Mouse (Mus musculus): ENCODE results near the gene Paf1.

Gene Paf1

DNA sequence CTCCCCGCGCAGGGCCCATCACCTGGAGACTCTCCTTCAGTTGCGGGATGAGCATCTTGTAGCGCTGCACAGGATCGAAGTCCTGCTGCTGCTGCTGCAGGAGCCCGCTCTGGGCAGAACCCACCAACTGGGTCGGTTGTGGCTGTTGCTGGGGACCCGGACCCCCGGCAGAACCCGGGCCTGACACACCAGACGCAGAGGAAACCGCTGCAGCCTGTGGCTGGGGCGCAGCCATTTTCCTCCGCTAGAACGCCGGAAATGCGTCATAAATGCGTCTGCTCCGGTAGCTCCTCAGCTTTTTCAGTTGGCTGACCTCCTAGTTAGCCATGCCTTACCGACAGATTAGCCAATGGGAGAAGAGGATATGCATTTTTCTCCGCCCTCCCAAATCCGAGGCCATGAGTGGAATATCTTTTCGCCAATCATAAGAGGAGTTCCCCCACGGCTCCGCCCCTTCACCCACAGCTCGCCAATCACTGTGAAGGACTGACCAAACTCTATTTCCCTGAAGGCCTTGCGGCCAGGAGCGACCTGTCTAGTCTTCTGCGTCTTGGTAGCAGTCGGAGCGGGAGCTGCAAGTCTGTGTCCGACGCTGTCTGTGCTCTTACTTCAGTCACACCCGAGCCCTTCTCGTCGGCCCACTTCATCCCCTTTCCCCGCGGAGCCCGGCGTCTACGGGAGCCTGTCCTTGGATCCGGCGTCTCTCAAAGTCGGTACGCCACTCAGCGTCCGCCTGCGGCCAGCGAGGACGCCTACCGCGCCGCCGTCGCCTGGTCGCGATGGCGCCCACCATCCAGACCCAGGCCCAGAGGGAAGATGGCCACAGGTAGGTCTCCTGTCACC lies at the start of gene Paf1, which contains the start of gene Med29:
Paf1 (plus strand) TSS at position 523 of the 843 bp plus-strand sequence.
Med29 (minus strand) TSS at position 280 of the 843 bp plus-strand sequence.
- DNase-seq (ENCODE audit: low spot score in 2 of 2), result peak; percentile 98

DNA sequence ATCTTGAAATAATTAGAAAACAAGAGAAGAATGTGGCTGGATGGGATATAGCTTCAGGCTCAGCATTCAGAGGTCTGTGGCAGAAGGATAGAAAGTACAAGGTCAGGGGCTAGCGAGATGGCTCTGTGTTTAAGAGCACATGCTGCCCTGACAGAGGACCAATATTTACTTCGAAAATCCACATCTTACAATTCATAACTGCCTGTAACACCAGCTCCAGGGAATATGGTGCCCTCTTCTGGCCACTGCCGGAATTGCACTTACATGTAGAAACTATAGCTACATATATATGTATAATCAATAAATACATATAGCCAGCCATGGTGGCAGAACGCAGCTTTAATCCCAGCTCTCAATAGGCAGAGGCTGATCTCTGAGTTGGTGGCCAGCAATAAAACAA lies 48.1 kb upstream of the Paf1 start:
- peak; percentile 71 to 72 for DNase-seq (ENCODE audit: low spot score in 2 of 2)

DNA sequence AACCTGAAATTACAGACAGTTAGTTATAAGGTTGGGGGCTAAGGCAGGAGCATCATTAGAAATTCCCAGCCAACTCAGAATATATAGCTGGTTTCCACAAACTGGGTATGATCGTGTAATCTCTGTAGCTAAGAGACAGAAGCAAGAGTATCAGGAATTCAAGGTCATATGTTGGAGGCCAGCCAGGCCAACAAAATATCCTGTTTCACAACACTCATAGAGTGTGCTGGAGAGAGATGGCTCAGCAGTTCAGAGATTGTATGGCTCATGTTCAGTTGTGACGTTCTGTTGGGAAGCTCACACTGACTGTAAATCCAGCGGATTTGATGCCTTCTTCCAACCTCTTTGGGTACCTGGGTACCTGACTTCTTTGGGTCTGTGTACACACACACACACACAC lies 45.0 kb upstream of the Paf1 start:
- DNase-seq (ENCODE audit: low spot score in 2 of 2), result no peak

DNA sequence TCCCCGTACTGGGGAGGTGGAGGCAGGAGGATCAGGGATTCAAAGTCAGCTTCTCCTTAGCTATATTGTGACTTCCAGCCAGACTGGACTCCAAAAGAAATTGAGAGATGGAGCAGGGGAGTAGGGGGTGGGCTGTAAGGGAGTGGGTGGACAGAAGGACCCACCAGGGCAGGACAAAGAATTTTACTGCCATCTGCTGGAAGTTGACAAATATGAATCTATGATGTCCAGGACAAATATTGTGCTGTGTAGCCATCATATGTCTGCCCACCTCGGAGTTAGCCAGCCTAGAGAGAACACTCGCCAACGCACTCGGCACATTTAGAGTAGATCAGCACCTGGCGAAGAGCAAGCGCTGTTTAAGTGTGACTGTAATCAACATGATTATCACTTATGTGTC lies 44.1 kb upstream of the Paf1 start:
- DNase-seq (ENCODE audit: low spot score in 2 of 2), result no peak

DNA sequence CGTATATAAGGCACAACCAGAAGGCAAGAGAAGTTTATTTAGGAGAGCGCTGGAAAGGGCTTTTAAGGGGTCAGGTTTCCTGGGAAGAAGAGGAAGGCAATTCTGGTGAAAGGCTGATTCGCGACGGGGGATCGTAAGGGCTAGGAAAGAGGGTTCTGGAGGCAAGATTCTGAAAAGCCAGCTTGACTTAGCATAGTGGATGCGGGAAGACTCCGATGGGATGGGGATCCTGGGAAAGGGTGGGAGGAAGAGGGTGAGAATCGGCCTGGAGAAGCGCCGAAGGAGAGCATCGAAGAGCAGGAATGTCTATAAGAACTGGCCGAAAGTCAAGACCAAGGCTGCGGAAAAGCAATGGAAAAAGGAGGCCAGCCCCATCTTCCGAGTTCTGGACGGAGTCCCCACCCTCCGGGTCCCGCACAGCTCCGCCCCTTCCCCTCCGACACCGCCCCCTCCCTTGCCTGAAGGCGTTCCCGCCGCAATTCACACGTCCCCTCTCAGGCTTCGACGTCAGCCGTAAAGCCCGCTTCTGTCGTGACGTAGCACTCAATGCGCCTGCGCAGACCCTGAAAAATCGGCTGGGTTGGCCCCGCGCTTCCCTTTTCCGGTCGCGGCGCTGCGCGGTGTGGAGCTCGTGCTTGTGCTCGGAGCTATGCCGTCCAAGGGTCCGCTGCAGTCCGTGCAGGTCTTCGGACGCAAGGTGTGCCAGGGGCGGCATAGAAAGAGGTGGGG lies 42.4 kb upstream of the Paf1 start, which contains the start of gene Rps16:
Rps16 (plus strand) TSS at position 498 of the 729 bp plus-strand sequence.
- peak; percentile 97 to 99 for DNase-seq (ENCODE audit: low spot score in 2 of 2)

DNA sequence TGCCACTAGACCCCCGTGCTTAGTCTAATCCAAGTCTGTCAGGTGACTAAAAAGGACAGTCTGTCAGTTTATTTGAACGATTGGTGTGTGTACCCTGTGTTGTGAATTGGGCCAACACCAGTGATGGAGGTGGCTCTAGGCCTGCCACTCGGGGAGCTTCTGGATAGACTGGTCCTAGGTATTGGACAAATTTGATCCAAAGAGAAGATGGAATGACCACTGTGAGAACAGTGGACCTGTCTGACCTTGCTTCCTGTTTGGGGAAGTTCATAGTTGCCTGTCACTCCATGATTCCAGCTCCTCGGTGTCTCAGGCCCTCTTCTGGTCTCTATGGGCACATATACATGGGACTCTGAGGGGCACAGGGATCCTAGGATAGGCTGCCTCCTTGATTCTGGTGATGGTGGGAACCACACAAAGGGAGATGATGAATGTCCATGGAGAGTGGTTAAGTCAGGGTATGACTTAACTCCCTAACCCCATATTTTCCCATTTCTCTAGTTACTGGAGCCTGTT lies 41.0 kb upstream of the Paf1 start:
- no peak for DNase-seq (ENCODE audit: low spot score in 2 of 2)

DNA sequence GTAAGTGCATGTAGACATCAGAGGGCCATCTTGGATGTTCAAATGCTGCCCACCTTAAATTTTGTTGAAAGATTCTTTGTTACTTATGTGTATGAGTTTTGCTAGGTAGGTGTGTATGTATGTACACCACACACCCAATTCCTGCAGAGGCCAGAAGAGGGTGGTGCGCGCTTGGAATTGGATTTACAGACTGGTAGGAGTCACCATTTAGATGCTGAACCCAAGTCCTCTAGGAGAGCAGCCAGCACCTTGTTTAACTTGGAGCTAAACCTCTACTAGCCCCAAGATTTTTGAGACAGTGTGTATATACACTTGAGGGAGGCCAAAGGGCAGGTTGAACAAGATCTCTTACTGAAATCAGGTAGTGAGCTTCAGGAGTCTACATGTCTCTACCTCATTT lies 39.5 kb upstream of the Paf1 start:
- DNase-seq (ENCODE audit: low spot score in 2 of 2), result no peak

DNA sequence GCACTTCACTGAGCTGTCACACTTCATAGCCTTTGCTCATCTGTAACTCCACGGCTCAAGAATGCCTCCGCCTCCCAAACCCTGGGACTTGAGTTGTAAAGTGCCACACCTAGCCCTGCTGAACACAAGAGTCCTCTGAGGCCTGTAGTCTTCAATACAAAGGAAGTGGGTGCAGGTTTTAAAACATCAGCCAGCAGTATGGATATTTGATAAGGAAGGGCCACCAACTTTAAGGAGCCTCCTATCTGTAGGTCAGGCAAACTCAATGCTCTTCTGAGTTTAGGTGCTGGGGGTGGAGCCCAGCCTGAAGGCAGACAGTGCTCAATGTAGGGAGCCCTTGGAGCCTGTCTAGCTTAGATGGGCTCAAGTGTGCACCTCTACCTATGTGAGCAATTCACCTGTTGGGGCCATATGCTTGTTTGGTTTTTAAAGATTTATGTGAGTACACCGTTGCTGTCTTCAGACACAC lies 38.6 kb upstream of the Paf1 start:
- DNase-seq (ENCODE audit: low spot score in 2 of 2), result no peak

DNA sequence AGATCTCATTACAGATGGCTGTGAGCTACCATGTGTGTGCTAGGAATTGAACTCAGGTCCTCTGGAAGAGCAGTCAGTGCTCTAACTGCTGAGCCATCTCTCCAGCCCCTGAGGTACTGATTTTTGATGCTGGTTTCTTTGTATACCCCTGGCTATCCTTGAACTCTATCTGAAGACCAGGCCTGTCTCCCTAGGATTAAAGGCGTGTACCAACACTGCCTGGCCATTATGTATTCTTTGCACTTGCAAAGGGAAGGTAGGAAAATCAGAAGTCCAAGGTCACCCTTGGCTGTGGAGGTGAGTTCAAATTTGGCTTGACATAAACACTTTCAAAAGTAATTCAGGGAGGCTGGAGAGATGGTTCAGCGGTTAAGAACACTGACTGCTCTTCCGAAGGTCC lies 38.2 kb upstream of the Paf1 start:
- DNase-seq (ENCODE audit: low spot score in 2 of 2), result no peak

DNA sequence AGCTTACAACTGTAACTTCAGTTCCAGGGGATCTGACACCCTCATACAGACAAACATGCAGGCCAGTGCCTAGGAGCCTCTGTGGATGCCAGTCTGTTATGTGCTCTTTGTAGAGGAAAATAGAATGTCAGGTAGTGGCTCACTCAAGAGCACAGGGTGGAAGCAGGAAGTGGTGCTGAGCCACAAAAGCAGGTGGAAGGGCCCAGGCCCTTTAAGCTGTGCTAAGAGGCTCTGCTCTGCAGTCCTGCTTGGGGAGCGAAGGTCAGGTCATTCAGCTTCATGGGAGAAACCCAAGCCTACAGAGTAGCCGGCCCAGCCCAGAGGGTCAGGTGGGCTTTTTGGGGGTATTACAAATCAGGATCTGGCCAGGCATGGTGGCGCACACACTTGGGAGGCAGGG lies 37.5 kb upstream of the Paf1 start:
- no peak for DNase-seq (ENCODE audit: low spot score in 2 of 2)

DNA sequence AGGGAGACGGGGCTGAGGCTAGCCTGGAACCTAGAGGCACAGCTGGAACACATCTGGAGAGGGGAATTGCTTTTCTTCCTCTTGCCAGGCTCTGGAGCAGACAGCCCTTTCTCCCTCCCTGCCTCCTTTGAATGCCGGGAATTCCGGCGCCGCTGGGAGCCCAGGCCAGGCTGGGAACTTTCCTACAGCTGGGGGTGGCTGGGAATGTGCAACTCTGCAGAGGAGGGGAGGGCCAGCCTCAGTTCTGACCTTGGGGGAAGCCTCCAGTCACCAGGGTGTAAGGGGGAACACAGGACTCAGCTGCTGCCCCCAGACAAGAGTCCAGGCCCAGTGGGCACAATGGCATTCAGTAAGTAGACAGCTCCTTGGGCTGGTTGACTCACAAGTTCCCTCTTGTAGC lies 35.8 kb upstream of the Paf1 start:
- no peak for DNase-seq (ENCODE audit: low spot score in 2 of 2)

DNA sequence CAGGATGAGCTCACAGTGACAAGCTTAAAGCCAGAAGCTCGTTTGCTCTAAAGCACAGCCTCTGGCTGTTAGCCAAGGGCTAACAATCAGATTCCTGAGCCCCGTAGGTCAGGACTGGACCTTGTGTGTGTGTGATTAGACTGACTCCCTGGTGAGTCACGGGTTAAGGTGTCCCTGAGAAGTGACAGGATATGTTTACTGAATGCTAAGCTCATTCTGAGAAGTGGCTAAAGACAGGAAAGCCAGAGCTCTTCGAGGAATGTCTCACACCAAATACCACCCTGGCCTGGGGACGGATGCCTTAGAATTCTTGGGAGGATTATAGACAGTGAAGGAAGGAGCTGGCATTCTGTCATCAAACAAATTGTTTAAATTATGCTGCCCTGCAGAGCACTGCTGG lies 34.8 kb upstream of the Paf1 start:
- no peak for DNase-seq (ENCODE audit: low spot score in 2 of 2)

DNA sequence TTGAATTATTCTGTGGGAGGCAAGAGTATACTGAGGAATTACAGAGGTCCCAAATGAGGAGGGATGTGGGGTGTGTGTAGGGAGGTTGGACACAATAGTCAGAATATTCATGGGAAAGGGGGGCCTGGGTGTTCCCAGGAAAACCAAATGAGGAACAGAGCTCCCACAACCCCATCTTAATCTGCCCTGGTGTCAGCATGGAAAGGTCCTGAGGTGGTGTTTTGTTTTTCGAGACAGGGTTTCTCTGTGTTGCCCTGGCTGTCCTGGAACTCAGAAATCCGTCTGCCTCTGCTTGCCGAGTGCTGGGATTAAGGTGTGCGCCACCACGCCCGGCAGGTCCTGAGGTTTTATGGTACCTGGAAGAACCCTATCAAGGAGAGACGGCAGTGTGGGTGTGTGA lies 34.3 kb upstream of the Paf1 start:
- DNase-seq (ENCODE audit: low spot score in 2 of 2), result no peak

DNA sequence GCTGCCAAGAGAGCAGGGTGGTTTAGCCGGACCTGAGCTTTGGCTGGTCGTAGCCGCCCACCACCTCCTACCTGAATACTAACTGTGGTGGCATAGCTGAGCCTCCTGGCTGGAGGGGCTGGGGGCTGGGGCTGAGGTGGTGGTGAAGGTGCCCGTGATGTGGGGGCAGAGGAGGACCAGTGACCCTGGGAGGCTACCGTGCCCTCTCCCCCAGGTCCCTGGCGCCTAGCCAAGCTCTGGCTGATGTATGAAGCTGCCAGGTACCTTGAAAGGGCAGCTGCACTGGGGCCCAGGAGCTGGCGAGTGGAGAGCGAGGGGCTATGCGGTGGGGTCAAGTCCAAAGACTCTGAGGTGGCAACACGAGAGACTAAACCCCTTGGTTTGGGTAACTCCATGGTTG lies 32.9 kb upstream of the Paf1 start:
- no peak for DNase-seq (ENCODE audit: low spot score in 2 of 2)

DNA sequence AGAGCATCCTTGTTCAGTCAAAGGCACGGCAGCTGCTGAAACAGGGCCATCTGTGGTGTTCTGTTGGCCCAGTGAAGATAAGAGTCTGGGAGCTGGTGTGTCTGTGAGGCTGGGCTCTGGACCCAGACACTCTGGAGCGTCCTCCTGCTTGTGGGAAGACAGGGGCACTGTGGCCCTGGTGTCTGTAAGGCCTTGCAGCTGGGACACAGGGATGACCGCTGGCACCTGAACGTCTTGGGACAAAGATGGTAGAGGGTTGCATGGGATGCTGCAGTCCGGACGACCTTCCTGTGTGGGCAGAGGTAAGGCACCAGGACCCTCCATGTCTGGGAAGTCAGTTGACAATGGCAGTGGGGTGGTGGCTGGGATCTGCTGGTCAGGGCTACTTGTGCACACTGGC lies 32.5 kb upstream of the Paf1 start:
- no peak for DNase-seq (ENCODE audit: low spot score in 2 of 2)

DNA sequence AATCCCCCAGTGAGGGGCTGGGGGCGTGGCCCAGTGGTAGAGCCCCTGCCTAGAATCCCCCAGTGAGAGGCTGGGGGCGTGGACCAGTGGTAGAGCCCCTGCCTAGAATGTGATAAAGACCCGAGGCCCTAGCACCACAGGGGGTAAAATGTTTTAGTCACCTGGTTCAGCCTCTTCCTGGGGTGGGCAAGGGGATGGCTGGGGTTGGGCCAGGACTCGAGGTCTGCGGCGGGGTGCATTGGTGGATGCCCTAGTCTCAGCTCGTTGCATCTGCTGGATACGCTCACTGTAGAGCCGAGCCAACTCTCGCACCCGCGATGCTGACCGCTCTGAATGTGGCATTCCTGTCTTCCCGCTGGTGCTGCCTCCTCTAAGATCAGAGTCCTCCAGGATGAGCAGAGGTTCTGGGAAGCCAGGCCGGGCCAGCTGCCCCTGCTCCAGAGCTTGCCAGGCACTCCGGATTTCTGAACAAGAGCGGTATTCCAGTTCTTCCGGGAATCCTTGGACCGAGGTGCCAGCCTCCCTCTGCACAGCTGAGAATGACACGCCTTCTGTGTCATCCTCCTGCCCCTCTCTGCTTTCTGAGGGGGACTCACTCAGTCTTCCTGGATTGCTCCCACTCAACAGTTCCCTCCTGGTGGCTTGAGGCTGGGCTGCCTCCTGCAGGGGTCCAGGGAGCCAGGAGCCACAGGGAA lies 31.0 kb upstream of the Paf1 start:
- no peak for DNase-seq (ENCODE audit: low spot score in 2 of 2)

DNA sequence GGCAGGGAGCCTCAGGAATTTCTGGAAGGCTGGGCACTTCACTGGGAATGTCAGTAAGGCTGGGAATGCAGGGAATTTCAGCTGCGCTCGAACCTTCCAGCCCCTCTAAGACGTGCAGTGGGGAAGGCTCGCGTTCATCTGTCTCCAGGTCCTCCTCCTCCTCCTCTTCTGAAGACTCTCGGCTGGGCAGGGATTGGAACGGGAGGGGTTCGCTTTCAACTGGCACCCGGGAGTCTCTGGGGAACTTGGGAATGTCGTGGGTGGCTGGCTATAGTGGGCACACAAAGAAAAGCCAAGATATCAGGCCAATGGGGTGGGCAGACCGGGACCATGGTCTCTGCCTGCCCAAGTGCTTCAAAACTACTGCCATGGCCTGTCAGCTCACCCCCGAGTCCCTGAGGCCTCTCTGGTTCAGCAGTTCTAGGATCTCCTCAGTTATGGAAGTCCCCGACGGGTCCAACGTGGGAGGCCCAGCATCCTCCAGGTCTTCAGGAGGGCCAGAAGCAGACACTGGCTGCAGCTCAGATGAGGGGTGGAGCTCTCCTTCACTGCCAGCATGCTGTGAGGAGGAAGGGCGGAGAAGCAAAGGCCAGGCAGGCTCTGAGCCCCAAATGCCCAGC lies 30.2 kb upstream of the Paf1 start:
- DNase-seq (ENCODE audit: low spot score in 2 of 2), result no peak

DNA sequence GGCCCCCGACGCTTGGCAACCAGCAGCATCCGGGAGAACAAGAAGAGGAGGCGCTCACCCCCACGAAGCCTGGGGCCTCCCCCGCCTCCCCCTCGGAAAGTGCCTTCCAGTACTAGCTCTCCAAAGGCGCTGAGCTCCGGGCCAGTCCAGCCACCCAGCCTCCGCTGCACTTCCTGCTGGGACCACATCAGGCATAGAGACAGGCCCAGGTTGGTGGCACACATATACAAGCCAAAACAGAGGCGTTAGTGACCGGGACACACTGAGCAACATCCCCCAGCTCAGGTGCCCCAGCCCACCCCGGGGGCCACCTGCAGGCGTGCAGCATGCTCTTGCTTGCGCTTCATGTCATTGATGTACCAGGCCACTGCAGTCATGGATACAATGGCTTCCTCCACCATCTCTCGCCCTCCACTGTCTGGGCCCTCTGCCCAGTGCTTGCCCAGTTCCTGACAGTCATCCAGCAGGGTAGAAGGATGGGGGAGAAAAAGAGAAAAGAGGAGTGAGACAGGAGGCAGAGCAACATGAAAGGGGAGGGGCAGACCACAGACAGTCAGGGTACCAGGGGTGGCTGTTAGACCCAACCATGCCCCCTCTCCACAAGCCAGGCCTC lies 25.0 kb upstream of the Paf1 start:
- no peak for DNase-seq (ENCODE audit: low spot score in 2 of 2)

DNA sequence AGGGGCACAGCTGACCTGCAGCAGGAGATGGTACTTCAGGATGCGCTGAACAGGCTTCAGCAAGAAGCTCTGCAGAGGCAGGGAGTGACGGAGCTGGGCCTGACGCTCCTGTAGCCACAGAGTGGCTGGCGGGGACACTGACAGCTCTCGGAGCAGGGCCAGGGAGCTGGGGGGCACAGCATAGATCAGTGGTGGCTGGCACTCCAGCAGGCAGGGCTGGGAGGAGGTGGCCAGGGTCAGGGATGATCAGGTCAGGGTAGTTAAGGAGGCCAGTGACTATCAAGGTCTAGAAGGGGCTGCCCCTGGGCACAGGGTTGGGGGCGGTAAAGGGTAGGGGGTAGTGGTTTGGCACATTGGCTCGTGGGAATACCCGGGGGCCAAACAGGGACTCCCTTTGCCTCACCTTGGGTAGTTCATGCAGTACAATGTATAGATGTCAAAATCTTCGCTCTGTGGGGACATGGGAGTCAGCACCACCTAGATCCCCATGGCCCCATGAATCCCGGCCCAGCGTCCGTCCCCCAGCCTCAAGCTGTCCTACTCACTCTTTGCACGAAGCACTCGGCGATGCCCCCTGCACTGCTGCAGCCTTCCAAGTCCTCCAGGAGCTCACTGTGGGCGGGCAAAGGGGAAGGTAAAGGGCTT lies 24.4 kb upstream of the Paf1 start:
- no peak for DNase-seq (ENCODE audit: low spot score in 2 of 2)

DNA sequence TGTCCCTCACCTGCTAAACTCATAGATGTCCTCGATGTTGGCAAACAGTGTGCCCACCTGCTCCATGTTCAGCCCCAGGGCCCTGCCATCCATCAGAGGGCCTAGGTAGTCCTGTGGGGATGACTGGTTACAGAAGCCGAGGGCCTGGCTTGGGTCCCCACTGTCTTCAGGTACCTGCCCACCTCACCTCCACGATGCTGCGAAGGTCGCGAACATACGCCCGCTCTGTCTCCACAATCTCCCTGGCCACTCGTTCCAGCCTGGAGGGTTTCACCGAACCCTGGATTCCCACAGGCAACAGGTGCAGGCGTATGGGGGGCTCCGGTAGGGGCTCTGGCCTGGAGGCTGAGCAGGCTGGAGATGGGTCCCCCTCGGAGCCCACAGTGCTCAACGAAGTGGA lies 22.7 kb upstream of the Paf1 start:
- DNase-seq (ENCODE audit: low spot score in 2 of 2), result no peak
